Comparison of ENCODE assay signal across 23 mouse cellular contexts in the genomic region with DNA sequence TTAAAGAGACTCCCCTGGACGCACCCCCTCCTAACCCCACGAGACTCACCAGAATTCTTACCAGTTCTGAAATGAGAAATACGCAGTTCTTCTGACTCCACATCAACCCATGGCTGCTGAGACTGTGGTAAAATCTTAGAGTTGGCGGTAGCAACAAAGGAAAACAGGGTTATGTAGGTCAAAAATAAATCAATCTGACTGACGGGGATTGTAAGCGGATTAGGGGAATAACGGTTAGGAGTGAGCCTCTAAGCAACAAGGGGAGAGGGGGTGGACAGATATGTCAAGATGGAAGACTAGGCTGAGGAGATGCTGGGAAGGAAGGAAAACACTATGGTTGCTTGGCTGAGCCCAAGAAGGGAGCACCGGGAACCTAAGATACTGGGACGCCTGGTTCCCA. TPM values are rescaled to one million over a fixed set of nuclear protein-coding genes. Genes with fewer than 3 reads are reported as not detected.
A peak's percentile ranks its signal among the peaks of the same experiment; 100 is the strongest.
DNase-seq lines count a peak whose midpoint lies in the region; ATAC-seq and TF ChIP-seq lines count a peak whose summit lies in the region.
"Had no signal": no experiment of that assay in that cellular context is flagged by ENCODE, and none has a peak within 500 bp of the region (broad histone marks: within the 10 kb centered on the region; RNA-seq: fewer than 3 reads in every experiment).

No protein-coding gene starts in this region.

- no peak overlapping the region for H3K4me3 ChIP-seq in midbrain, embryonic 11.5 days (ENCODE audit: low read depth, low read length)
- H3K4me3 ChIP-seq in midbrain, postnatal 0 days (ENCODE audit: low read depth, low read length) = no peak overlapping the region
- H3K4me3 ChIP-seq: embryonic facial prominence, embryonic 13.5 days; embryonic facial prominence, embryonic 15.5 days; erythroblast, embryonic 14.5 days; forebrain, embryonic 10.5 days; forebrain, embryonic 12.5 days had no signal

- H3K4me1 ChIP-seq in midbrain, embryonic 11.5 days (ENCODE audit: control insufficient read depth, insufficient read depth, low read length) = no peaks in the 10 kb centered on the region; the same call in 1 of the 2 replicates
- H3K4me1 ChIP-seq in midbrain, postnatal 0 days (ENCODE audit: insufficient read depth, low read length) = no peaks in the 10 kb centered on the region

- TF ChIP-seq CTCF in midbrain, postnatal 0 days (IDR thresholded peaks at IDR 0.05) = no peak

- ATAC-seq in midbrain, embryonic 11.5 days (ENCODE audit: low FRiP score) = no peak
- no peak for ATAC-seq in midbrain, postnatal 0 days (ENCODE audit: low FRiP score)
- ATAC-seq: forebrain, embryonic 14.5 days had no signal

- H3K9me3 ChIP-seq in midbrain, embryonic 11.5 days (ENCODE audit: control insufficient read depth, low read length) = no peaks in the 10 kb centered on the region
- H3K9me3 ChIP-seq in midbrain, postnatal 0 days (ENCODE audit: low read length) = no peaks in the 10 kb centered on the region
- H3K9me3 ChIP-seq: embryonic facial prominence, embryonic 13.5 days; embryonic facial prominence, embryonic 15.5 days; forebrain, embryonic 10.5 days; forebrain, embryonic 12.5 days had no signal

- peak; percentile 75 for DNase-seq in midbrain, embryonic 11.5 days (ENCODE audit: low spot score, missing footprints)
- no peak for DNase-seq in midbrain, postnatal 0 days (ENCODE audit: low spot score)
- peak; percentile 78 for DNase-seq in retina, adult 2 months (ENCODE audit: low read depth, low spot score)
- DNase-seq in retina, embryonic 14.5 days (ENCODE audit: low spot score) = peak; percentile 37
- DNase-seq in retina, postnatal 7 days (ENCODE audit: low read depth, low spot score) = peak; percentile 61
- no peak for DNase-seq in left cerebral cortex, postnatal 10 days (ENCODE audit: extremely low spot score in 1 of 2, low spot score in 2 of 2)
- no peak for DNase-seq in gastrocnemius, postnatal 14 days
- DNase-seq: adrenal gland, adult 2 months; adrenal gland, postnatal 10 days; adrenal gland, postnatal 25 days; cerebellum, adult 11 months; cerebellum, adult 18-20 months; cerebellum, adult 8-10 months; cerebellum, adult 9-11 months; cerebellum, postnatal 14 days; cerebellum, postnatal 36 days; embryo, embryonic 11 days had no signal

- no peaks in the 10 kb centered on the region for H3K36me3 ChIP-seq in midbrain, embryonic 11.5 days (ENCODE audit: control insufficient read depth, insufficient read depth, low read length)
- 0 out of 2 replicates have a peak, but pooled peaks cover 2% of the 10 kb centered on the region for H3K36me3 ChIP-seq in midbrain, postnatal 0 days (ENCODE audit: insufficient read depth, low read length)
- H3K36me3 ChIP-seq: embryonic facial prominence, embryonic 15.5 days had no signal

- H3K4me2 ChIP-seq in midbrain, embryonic 11.5 days = no peak overlapping the region
- H3K4me2 ChIP-seq in midbrain, postnatal 0 days (ENCODE audit: low read depth, low read length, poor library complexity, severe bottlenecking) = no peak overlapping the region
- H3K4me2 ChIP-seq: embryonic facial prominence, embryonic 13.5 days; embryonic facial prominence, embryonic 15.5 days; forebrain, embryonic 12.5 days had no signal

- WGBS in midbrain, embryonic 11.5 days = 82% methylated on average over 9 of the region's 9 CpGs
- 70% methylated on average over 9 of the region's 9 CpGs for WGBS in midbrain, postnatal 0 days

- no peaks in the 10 kb centered on the region for H3K27me3 ChIP-seq in midbrain, embryonic 11.5 days (ENCODE audit: control insufficient read depth, insufficient read depth, low read length)
- H3K27me3 ChIP-seq in midbrain, postnatal 0 days (ENCODE audit: insufficient read depth, low read length) = no peaks in the 10 kb centered on the region
- H3K27me3 ChIP-seq: embryonic facial prominence, embryonic 13.5 days; embryonic facial prominence, embryonic 15.5 days; forebrain, embryonic 12.5 days had no signal

- intact Hi-C loops in left cerebral cortex, postnatal 10 days (cut with DNase I) = no loop called here
- intact Hi-C loops in gastrocnemius, postnatal 14 days (cut with DNase I; ENCODE audit: low total_unique reads) = no loop called here

- no peak overlapping the region for H3K9ac ChIP-seq in midbrain, embryonic 11.5 days (ENCODE audit: low read length)
- H3K9ac ChIP-seq in midbrain, postnatal 0 days (replicated peaks; ENCODE audit: low read length, poor library complexity, severe bottlenecking) = no peak overlapping the region
- H3K9ac ChIP-seq: embryonic facial prominence, embryonic 13.5 days; embryonic facial prominence, embryonic 15.5 days; forebrain, embryonic 12.5 days had no signal

- no peak overlapping the region for H3K27ac ChIP-seq in midbrain, embryonic 11.5 days (ENCODE audit: low read depth, low read length)
- H3K27ac ChIP-seq in midbrain, postnatal 0 days (ENCODE audit: low read depth, low read length) = no peak overlapping the region
- H3K27ac ChIP-seq: embryonic facial prominence, embryonic 13.5 days; embryonic facial prominence, embryonic 15.5 days; forebrain, embryonic 10.5 days; forebrain, embryonic 12.5 days had no signal

RNA-seq across cellular contexts. Expression of a gene that starts 44.0 kb away (rescaled TPM):
- polyA plus RNA-seq in midbrain, embryonic 11.5 days (2014; fragmentation: Nextera tagmentation; extraction: Ambion mirVana) = 39.0 and 42.5 TPM in 2 replicates
- total RNA-seq in midbrain, postnatal 0 days (2014; rRNA removed) = 52.8 and 66.2 TPM in 2 replicates
- polyA plus RNA-seq in midbrain, postnatal 0 days (2015; fragmentation: Nextera tagmentation; extraction: Ambion mirVana) = 17.7 and 23.8 TPM in 2 replicates
- 10 to 100 TPM; 52.1 to 54.5 TPM for total RNA-seq in left cerebral cortex, postnatal 10 days (2021)
- 10 to 100 TPM; 18.5 to 19.5 TPM for total RNA-seq in gastrocnemius, postnatal 14 days (2021)

Comparison
In these comparisons a context has a peak if more than half of its experiments do, and no peak if none do; other contexts are left out.
1. DNase-seq: peak in midbrain, embryonic 11.5 days (single experiment), retina, adult 2 months (single experiment), retina, embryonic 14.5 days (single experiment) and retina, postnatal 7 days (single experiment); none in midbrain, postnatal 0 days (single experiment), left cerebral cortex, postnatal 10 days (0 of 2) and gastrocnemius, postnatal 14 days (single experiment).